Mouse (Mus musculus): ENCODE measurements around the gene Adarb2. TPM values are rescaled to one million over a fixed set of nuclear protein-coding genes. Genes with fewer than 3 reads are reported as not detected.

The Adarb2 gene
- polyA plus RNA-seq, 1 experiment from 2014 or later, result 3.4 TPM

- Histone ChIP-seq H3K4me2 (no peak overlapping the region), H3K27ac (no peak overlapping the region), H3K36me3 (no peaks in the 10 kb centered on the region), H3K4me1 (replicated peaks) (no peaks in the 10 kb centered on the region), H3K27me3 (peaks cover 11% of the 10 kb centered on the region), H3K9ac (replicated peaks) (no peak overlapping the region), H3K4me3 (replicated peaks) (no peak overlapping the region), H3K9me3 (no peaks in the 10 kb centered on the region)
- no peak for ATAC-seq (ENCODE audit: insufficient number of reproducible peaks, insufficient read depth, low FRiP score, low TSS enrichment, low read depth)
Measured at GRCm38 (mm10) chr13:8560485-8560884, 357.8 kb downstream of the Adarb2 start.

- no peaks in the 10 kb centered on the region for H3K36me3 ChIP-seq
- H3K9ac ChIP-seq (replicated peaks), result no peak overlapping the region
- H3K4me1 ChIP-seq (replicated peaks), result peaks cover 14% of the 10 kb centered on the region
- no peak overlapping the region for H3K27ac ChIP-seq
- H3K27me3 ChIP-seq, result peaks cover 23% of the 10 kb centered on the region
- no peaks in the 10 kb centered on the region for H3K9me3 ChIP-seq
- H3K4me3 ChIP-seq (replicated peaks), result no peak overlapping the region
- ATAC-seq (ENCODE audit: insufficient number of reproducible peaks, insufficient read depth, low FRiP score, low TSS enrichment, low read depth), result no peak
- no peak overlapping the region for H3K4me2 ChIP-seq
- 89% methylated on average over 7 of the region's 7 CpGs for WGBS
Measured at GRCm38 (mm10) chr13:8563161-8563560, 360.5 kb downstream of the Adarb2 start.

GRCm38 (mm10) chr13:8567111-8568026 lies 364.7 kb downstream of the Adarb2 start:
- ATAC-seq (ENCODE audit: insufficient number of reproducible peaks, insufficient read depth, low FRiP score, low TSS enrichment, low read depth), result peak; percentile 83

DNA sequence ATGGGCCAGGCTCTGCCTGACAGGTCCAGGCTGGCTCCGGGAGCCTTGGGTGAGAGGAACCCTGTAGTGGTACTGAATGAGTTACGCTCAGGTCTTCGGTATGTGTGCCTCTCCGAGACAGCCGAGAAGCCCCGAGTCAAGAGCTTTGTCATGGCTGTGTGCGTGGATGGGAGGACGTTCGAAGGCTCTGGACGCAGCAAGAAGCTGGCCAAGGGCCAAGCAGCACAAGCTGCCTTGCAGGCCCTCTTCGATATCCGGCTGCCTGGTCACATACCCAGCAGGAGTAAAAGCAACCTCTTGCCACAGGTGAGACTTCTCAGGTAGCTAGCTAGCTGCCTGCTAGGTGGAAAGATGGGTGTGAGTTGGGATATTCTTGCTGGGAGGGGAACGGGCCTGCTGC lies 367.6 kb downstream of the Adarb2 start:
- no peak overlapping the region for H3K4me3 ChIP-seq (replicated peaks)
- H3K36me3 ChIP-seq, result no peaks in the 10 kb centered on the region
- H3K27me3 ChIP-seq, result peaks cover 32% of the 10 kb centered on the region
- H3K9me3 ChIP-seq, result no peaks in the 10 kb centered on the region
- no peak overlapping the region for H3K27ac ChIP-seq
- H3K4me1 ChIP-seq (replicated peaks), result peaks cover 19% of the 10 kb centered on the region
- no peak overlapping the region for H3K9ac ChIP-seq (replicated peaks)
- no peak for ATAC-seq (ENCODE audit: insufficient number of reproducible peaks, insufficient read depth, low FRiP score, low TSS enrichment, low read depth)
- H3K4me2 ChIP-seq, result no peak overlapping the region
- WGBS, result 90% methylated on average over 13 of the region's 13 CpGs

More at GRCm38 (mm10) chr13:8567111-8568026, 364.7 kb downstream of the Adarb2 start:
- Histone ChIP-seq H3K36me3 (no peaks in the 10 kb centered on the region), H3K4me3 (replicated peaks) (no peak overlapping the region), H3K4me1 (replicated peaks) (peaks cover 19% of the 10 kb centered on the region), H3K9me3 (no peaks in the 10 kb centered on the region), H3K9ac (replicated peaks) (no peak overlapping the region), H3K27me3 (peaks cover 43% of the 10 kb centered on the region), H3K4me2 (no peak overlapping the region; the same call in 1 of the 2 replicates), H3K27ac (no peak overlapping the region)
- 38% methylated on average over 15 of the region's 15 CpGs for WGBS

GRCm38 (mm10) chr13:8573908-8574307 lies 371.2 kb downstream of the Adarb2 start:
- Histone ChIP-seq H3K4me2 (no peak overlapping the region), H3K27me3 (peaks cover 20% of the 10 kb centered on the region), H3K9me3 (peaks cover 6% of the 10 kb centered on the region; the same call in 1 of the 2 replicates), H3K4me3 (replicated peaks) (no peak overlapping the region), H3K36me3 (no peaks in the 10 kb centered on the region), H3K9ac (replicated peaks) (no peak overlapping the region), H3K4me1 (replicated peaks) (0 out of 2 replicates have a peak, but pooled peaks cover 4% of the 10 kb centered on the region), H3K27ac (no peak overlapping the region)
- ATAC-seq (ENCODE audit: insufficient number of reproducible peaks, insufficient read depth, low FRiP score, low TSS enrichment, low read depth), result no peak
- WGBS, result 60% methylated on average over 12 of the region's 12 CpGs

- H3K4me1 ChIP-seq (replicated peaks), result 0 out of 2 replicates have a peak, but pooled peaks cover 4% of the 10 kb centered on the region
- no peak overlapping the region for H3K27ac ChIP-seq
- 73% methylated on average over 8 of the region's 8 CpGs for WGBS
- ATAC-seq (ENCODE audit: insufficient number of reproducible peaks, insufficient read depth, low FRiP score, low TSS enrichment, low read depth), result no peak
- no peak overlapping the region for H3K4me3 ChIP-seq (replicated peaks)
- H3K9ac ChIP-seq (replicated peaks), result no peak overlapping the region
- no peaks in the 10 kb centered on the region for H3K9me3 ChIP-seq
- H3K27me3 ChIP-seq, result no peaks in the 10 kb centered on the region; the same call in 1 of the 2 replicates
- H3K4me2 ChIP-seq, result no peak overlapping the region
- no peaks in the 10 kb centered on the region for H3K36me3 ChIP-seq
Measured at GRCm38 (mm10) chr13:8584257-8585005, 381.8 kb downstream of the Adarb2 start.

DNA sequence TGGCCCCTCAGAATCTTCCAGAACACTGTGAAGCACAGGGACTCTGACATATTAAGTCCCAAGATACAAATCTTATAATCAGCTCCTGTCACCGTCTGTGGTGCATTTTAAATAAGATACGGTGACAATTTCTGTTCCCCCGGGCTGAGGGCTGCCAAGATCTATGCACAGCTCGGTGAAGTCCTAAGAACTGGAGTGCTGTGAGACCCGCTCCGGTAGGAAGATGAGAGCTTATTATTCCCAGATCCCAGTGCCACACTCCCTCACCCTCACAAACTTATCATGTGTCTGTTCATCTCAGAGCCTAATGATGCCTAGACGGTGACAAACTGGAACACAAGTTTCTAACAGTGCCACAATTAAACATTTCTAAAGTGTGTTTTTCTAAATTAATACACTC lies 384.8 kb downstream of the Adarb2 start:
- Histone ChIP-seq H3K27me3 (no peaks in the 10 kb centered on the region; the same call in 1 of the 2 replicates), H3K36me3 (no peaks in the 10 kb centered on the region), H3K4me2 (no peak overlapping the region), H3K27ac (no peak overlapping the region), H3K4me1 (replicated peaks) (0 out of 2 replicates have a peak, but pooled peaks cover 4% of the 10 kb centered on the region), H3K9me3 (no peaks in the 10 kb centered on the region), H3K9ac (replicated peaks) (no peak overlapping the region), H3K4me3 (replicated peaks) (no peak overlapping the region)
- WGBS, result 81% methylated on average over 7 of the region's 7 CpGs
- ATAC-seq (ENCODE audit: insufficient number of reproducible peaks, insufficient read depth, low FRiP score, low TSS enrichment, low read depth), result no peak

DNA sequence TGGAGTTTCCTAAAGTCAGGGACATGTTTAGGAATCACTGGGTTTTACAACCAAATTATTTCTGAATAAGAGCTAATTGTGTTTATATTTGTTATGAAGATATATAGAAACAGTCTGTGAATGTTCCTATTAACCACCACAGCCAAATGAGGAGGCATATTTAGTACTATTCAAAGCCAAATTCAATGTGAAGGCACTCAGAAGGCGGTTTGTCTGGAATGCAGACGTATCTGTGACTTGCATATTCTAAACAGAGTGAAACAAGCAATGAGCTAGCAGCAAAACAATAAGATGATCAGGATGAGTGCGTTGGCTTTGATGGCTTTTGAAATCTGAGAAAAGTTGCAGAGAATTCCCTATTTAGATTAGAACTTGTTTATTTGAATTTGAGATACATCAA lies 387.8 kb downstream of the Adarb2 start:
- Histone ChIP-seq H3K4me2 (no peak overlapping the region), H3K27me3 (no peaks in the 10 kb centered on the region; the same call in 1 of the 2 replicates), H3K4me3 (replicated peaks) (no peak overlapping the region), H3K9me3 (no peaks in the 10 kb centered on the region), H3K9ac (replicated peaks) (no peak overlapping the region), H3K27ac (no peak overlapping the region), H3K36me3 (no peaks in the 10 kb centered on the region), H3K4me1 (replicated peaks) (no peaks in the 10 kb centered on the region)
- WGBS, result 82% methylated on average over 3 of the region's 3 CpGs
- no peak for ATAC-seq (ENCODE audit: insufficient number of reproducible peaks, insufficient read depth, low FRiP score, low TSS enrichment, low read depth)

GRCm38 (mm10) chr13:8596977-8597646 lies 394.4 kb downstream of the Adarb2 start:
- Histone ChIP-seq H3K27ac (no peak overlapping the region), H3K9me3 (no peaks in the 10 kb centered on the region), H3K9ac (replicated peaks) (no peak overlapping the region), H3K4me1 (replicated peaks) (no peaks in the 10 kb centered on the region), H3K36me3 (no peaks in the 10 kb centered on the region), H3K27me3 (no peaks in the 10 kb centered on the region), H3K4me2 (no peak overlapping the region), H3K4me3 (replicated peaks) (no peak overlapping the region)
- ATAC-seq (ENCODE audit: insufficient number of reproducible peaks, insufficient read depth, low FRiP score, low TSS enrichment, low read depth), result no peak
- 75% methylated on average over 4 of the region's 4 CpGs for WGBS

GRCm38 (mm10) chr13:8597647-8598017 lies 395.0 kb downstream of the Adarb2 start:
- Histone ChIP-seq H3K9me3 (no peaks in the 10 kb centered on the region), H3K27me3 (no peaks in the 10 kb centered on the region), H3K27ac (no peak overlapping the region), H3K4me3 (replicated peaks) (no peak overlapping the region), H3K4me1 (replicated peaks) (no peaks in the 10 kb centered on the region), H3K9ac (replicated peaks) (no peak overlapping the region), H3K4me2 (no peak overlapping the region), H3K36me3 (no peaks in the 10 kb centered on the region)
- 82% methylated on average over 6 of the region's 6 CpGs for WGBS
- ATAC-seq (ENCODE audit: insufficient number of reproducible peaks, insufficient read depth, low FRiP score, low TSS enrichment, low read depth), result no peak

DNA sequence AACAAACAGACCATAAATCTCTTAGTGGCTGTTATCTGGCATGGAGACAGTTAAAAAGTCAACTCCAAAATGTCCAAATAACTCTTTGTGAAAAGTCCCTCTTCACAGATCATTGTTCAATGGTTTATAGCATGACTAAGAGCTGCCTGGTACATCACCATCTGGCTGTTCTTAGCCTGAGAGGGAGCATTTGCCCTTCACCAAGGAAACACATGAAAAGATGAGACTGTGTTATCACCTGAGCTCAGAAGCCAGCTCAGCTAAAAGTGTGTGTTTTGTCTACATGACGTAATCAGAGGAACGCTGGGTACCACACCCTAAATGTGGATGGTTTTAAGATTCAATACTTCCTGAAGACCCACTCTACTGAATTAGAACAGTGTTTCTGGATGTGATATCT lies 403.0 kb downstream of the Adarb2 start:
- H3K27me3 ChIP-seq, result no peaks in the 10 kb centered on the region
- H3K9me3 ChIP-seq, result no peaks in the 10 kb centered on the region
- H3K4me3 ChIP-seq (replicated peaks), result no peak overlapping the region
- no peaks in the 10 kb centered on the region for H3K4me1 ChIP-seq (replicated peaks)
- H3K4me2 ChIP-seq, result no peak overlapping the region
- H3K27ac ChIP-seq, result no peak overlapping the region
- WGBS, result 92% methylated on average over 2 of the region's 2 CpGs
- H3K9ac ChIP-seq (replicated peaks), result no peak overlapping the region
- H3K36me3 ChIP-seq, result no peaks in the 10 kb centered on the region
- no peak for ATAC-seq (ENCODE audit: insufficient number of reproducible peaks, insufficient read depth, low FRiP score, low TSS enrichment, low read depth)

Data from limb, embryonic 12.5 days (tissue).